Mouse (Mus musculus): Measurements from ENCODE around the gene Nupl1. TPM values are rescaled to one million over a fixed set of nuclear protein-coding genes. Genes with fewer than 3 reads are reported as not detected.

Gene Nupl1
- polyA plus RNA-seq, 1 experiment: 0.08 TPM

DNA sequence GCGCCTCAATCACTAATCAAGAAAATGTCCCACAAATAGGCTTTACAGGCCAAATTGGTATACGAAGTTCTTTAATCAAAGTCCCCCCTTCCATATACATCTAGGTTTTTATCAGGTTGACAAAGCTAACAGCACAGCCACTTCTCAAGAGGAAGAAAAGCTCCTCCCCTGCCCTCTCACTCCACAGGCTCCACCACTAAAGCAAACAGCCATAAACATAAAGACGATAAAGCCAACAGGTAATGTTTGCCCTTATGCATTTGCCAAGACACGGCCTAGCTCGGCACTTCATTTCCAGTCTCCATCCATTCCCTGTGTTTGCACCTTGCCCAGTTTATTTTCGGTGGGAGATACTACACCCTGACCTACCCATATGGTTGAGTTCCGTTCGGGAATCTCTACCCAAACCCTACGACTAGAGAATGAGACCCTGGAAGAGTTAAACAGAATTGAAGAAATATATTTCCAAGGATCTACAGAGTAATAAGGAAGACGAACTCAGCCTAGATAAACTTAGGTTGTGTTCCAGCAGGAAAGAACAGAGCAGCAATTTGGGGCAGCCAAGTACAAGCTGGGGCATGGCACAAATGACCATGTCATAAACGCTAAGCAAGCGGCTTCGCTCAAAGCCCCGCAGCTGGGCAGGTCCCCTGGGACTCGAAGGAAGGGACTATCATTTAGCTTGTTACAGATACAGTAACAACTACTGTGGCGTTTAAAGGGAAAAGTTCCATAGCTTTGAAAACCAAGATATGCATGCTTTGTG is 80.2 kb downstream of the Nupl1 start:
- no peak for DNase-seq (ENCODE audit: extremely low spot score in 1 of 2, low spot score in 1 of 2)

DNA sequence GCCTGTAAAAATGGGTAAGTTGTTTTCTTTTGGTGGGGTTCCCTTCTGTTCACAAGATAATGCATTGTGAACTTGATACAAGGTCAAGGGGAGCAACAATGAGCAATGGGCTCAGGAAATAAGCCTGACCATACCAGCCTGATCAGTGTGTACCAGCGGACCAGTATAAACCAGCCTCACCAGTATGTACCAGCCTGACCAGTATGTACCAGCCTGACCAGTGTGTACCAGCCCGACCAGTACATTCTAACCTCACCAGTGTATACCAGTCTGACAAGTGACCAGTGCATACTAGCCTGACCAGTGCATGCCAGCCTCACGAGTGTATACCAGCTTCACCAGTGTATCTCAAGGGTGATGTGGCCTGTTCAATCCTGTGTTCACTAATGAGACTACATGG is 87.9 kb downstream of the Nupl1 start:
- no peak for DNase-seq (ENCODE audit: extremely low spot score in 1 of 2, low spot score in 1 of 2)

DNA sequence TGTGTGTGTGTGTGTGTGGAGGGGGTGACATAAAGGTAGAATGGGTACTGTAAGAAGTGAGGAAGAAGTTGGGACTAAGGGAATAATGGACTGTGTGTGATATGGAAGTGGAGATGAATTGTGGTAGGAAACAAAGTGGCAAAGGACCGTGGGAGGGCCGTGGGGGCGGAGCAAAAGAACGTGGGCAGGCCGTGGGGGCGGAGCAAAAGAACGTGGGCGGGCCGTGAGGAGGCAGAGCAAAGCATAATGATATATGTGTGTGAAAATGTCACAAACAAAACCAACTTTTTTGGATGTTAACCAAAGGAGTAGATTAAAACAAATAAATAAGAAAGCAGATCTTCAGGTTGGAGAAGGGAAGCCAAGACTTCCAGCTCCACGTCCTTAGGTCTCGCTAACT is 98.9 kb downstream of the Nupl1 start:
- DNase-seq (ENCODE audit: extremely low spot score in 1 of 2, low spot score in 1 of 2): no peak

DNA sequence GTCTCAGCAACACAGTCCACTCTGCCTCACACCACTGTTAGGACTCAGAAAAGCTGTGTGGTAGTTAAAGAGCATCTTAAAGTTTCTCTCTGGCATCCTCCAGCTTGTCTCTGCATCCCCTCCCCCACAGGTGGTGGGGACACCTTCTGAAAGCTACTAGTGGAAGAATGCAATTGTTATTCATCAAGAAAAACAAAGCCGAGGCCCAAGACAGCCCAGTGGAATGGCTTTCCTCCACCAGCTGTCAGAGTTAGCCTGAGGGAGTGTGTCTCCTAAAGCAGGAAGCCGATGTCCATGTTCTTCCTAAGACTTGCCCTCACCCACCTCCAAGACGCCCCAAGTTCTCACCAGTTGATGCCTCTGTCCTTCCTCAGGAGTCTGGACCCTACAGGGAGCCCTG is 102.3 kb downstream of the Nupl1 start:
- no peak for DNase-seq (ENCODE audit: extremely low spot score in 1 of 2, low spot score in 1 of 2)

DNA sequence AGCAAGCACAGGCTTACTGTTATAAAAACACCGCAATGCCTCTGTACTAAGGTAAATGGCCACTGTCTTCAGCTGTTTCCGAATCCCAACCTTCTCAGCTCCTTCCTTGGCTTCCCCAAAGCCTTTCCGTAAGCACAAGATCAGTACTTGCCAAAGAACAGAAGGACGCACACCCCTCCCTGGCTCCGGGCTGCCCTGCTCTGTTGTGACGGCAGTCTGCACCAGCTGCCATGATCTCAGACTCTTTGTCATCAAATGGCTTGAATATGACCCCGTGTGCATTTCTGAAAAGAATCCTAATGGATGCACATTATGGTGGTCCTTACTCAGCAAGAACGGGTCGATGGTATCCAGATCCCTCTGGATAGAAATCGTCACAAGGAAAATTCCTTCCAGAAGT is 108.0 kb downstream of the Nupl1 start:
- no peak for DNase-seq (ENCODE audit: extremely low spot score in 1 of 2, low spot score in 1 of 2)

DNA sequence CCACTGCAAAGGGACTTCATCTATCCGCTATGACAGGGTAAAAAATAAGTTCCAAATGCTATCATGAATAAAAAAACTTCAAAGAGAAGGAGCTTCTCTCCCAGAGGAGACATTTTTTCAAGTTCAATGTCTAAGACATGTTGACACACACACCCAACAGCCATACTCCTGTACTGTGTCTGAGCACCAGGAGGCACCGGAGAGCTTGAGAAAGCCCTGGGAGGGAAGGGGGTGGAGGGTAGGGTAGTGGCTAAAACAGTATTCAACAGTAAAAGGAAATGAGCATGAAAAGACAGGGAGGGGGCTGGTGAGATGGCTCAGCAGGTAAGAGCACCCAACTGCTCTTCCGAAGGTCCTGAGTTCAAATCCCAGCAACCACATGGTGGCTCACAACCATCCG is 112.9 kb downstream of the Nupl1 start:
- no peak for DNase-seq (ENCODE audit: extremely low spot score in 1 of 2, low spot score in 1 of 2)

DNA sequence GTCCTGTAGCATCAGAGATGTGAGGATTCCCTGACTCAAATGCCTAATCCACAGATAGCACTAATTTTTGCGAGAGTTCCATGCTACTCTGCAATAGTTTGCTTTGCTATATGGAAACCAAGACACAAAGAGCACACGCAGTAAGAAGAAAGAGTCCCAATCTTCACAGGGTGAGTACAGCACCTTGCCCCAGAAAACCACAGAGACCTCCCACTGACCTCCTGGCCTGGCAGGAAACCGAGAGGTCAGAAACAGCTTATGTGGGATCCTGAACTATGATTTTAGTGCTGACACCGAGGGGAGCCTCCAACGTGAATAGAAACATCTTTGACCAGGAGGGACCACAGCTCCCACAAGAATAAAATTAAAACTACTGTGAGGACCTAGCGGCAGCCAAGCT is 113.4 kb downstream of the Nupl1 start:
- no peak for DNase-seq (ENCODE audit: extremely low spot score in 1 of 2, low spot score in 1 of 2)

DNA sequence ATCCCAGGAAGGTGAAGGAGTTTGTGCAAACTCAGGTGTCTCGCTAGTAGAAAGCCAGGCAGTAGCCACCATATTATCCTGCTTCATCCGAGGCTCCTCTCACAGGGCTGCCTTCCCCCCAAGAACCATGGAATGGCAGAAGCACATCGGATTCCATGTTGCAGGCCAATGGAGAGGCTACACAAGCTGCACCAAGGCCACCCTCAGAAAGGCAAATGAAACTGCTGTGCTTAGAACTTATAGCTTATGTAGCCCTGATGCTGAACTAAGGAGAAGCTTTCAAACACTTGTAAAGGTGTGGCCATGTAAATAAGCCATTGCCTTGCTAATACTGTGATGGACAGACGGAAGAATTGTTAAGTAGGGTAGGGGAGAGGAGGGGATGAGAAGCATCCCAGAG is 115.4 kb downstream of the Nupl1 start:
- DNase-seq (ENCODE audit: extremely low spot score in 1 of 2, low spot score in 1 of 2): no peak

DNA sequence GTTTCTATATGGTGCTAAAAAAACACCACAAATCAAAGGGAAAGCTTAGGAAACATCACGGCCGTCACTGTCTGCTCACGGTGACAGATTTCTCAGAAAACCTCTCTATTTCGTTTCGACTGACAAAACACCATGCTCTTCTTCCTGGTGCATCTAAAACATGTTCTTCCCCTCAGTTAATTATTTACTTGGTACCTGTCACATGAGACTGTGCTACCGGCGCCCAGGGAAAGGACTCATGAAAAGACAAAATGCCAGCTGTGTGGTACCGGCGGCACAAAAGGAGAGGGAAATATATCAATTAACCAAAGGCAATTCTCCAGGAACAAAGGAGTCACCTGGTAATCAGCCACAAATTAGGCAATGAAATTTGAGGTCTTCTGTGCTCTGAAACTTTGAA is 116.5 kb downstream of the Nupl1 start:
- no peak for DNase-seq (ENCODE audit: extremely low spot score in 1 of 2, low spot score in 1 of 2)

Other genes with a start within 250 kb of the Nupl1 start
- 14.6 and 16.1 TPM in 2 replicates for gene Atp8a2, start 54.3 kb downstream of the Nupl1 start, polyA plus RNA-seq (2012; rRNA removed)
- gene Gm49336, start 76 bp upstream of the Nupl1 start, polyA plus RNA-seq (2012; rRNA removed): 37.1 and 41.0 TPM in 2 replicates
- gene Mtmr6, start 13.8 kb upstream of the Nupl1 start, polyA plus RNA-seq (2012; rRNA removed): 83.0 and 94.1 TPM in 2 replicates
- gene Amer2, start 121.8 kb upstream of the Nupl1 start, polyA plus RNA-seq (2012; rRNA removed): 22.4 and 23.0 TPM in 2 replicates